Mouse (Mus musculus) brain, embryonic 14.5 days (tissue): Measurements from ENCODE around the gene Mpnd.

ENCODE experiments used
- CTCF ChIP-seq: fragments of 200-500 bp; IDR thresholded peaks from 2 replicates; pipeline ENCODE4 v1.5.1; 2012; ENCODE audit warnings: inconsistent platforms, mild to moderate bottlenecking, moderate library complexity, borderline replicate concordance; ENCODE audit not compliant: insufficient read depth, insufficient read length; ENCODE audit errors: extremely low read depth
- POLR2A ChIP-seq: fragments of 200-500 bp; IDR thresholded peaks from 2 replicates; pipeline ENCODE4 v1.6.1; 2012; ENCODE audit warnings: mild to moderate bottlenecking, inconsistent platforms, borderline replicate concordance; ENCODE audit not compliant: poor library complexity, insufficient read depth, insufficient read length, severe bottlenecking; ENCODE audit errors: extremely low read depth

DNA sequence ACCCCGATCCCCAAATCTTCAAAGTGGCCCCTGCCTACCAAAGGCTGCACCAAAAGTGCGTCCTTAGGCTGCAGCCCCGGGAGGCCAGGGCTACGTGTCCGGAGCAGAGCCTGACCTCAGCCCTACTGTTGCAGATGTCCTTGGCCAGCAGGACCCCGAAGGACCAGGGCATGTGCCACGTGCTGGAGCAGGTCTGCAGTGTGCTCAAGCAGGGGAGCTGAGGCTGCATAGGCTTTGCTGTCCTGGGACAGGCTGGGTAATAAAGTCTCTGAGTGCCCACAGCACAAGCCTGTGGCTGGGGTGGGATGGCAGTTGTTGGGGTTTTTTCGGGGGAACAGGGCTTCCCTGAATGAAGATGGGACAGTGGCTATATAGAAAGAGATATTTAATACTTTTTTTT is 10.9 kb downstream of the Mpnd start:
- TF ChIP-seq CTCF, result no peak
- no peak for TF ChIP-seq POLR2A
